Mouse (Mus musculus): ENCODE measurements around the gene Lyg2. TPM values are rescaled to one million over a fixed set of nuclear protein-coding genes. Genes with fewer than 3 reads are reported as not detected.

Gene Lyg2
- polyA plus RNA-seq, 1 experiment from 2014 or later, result not detected

DNA sequence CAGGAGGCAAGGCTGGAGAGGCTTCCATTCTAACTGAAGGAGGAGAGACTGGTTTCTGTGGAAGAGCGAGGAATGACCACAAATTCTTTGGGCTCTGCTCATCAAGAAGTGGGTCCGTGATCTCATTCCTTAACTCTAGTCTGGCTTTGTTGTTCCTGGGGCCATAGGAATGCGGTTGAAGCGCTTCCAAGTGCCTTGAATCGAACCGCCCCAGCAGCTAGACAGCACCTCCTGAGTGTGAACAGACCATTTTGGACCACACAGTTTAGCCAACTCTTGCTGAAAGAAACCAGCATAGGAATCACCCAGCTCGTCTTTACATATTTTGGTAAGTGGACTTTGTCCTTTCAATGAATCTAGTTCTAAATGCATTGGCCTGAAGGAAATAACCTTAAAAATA is 44.6 kb downstream of the Lyg2 start, which contains the start of gene Lipt1:
Gene Lipt1, plus strand, starts transcription at position 35 of the 400 bp plus-strand sequence.
- Histone ChIP-seq H3K9ac (replicated peaks; ENCODE audit: low read depth, low read length) (peak within 1 kb of the TSS; percentile 48), H3K27me3 (ENCODE audit: control insufficient read depth, insufficient read depth, low read length) (no peaks in the 10 kb centered on the region), H3K36me3 (ENCODE audit: control insufficient read depth, insufficient read depth, low read length) (0 out of 2 replicates have a peak, but pooled peaks cover 6% of the 10 kb centered on the region), H3K9me3 (ENCODE audit: control insufficient read depth, low read length) (peaks cover 3% of the 10 kb centered on the region; the same call in 1 of the 2 replicates), H3K27ac (ENCODE audit: low read depth, low read length) (peak within 1 kb of the TSS; percentile 60), H3K4me2 (ENCODE audit: low read depth, low read length) (peak within 1 kb of the TSS; percentile 68), H3K4me3 (ENCODE audit: low read depth, low read length) (peak within 1 kb of the TSS; percentile 40), H3K4me1 (ENCODE audit: control insufficient read depth, insufficient read depth, low read length) (0 out of 2 replicates have a peak, but pooled peaks cover 3% of the 10 kb centered on the region)
- WGBS, result 7% methylated on average over 7 of the region's 7 CpGs
- ATAC-seq (ENCODE audit: low read depth), result peak; percentile 64; the same call in 1 of the 2 replicates

GRCm38 (mm10) chr1:37869362-37869761 is 46.9 kb downstream of the Lyg2 start:
- H3K4me3 ChIP-seq (ENCODE audit: low read depth, low read length), result no peak overlapping the region
- H3K27ac ChIP-seq (ENCODE audit: low read depth, low read length), result no peak overlapping the region
- 0 out of 2 replicates have a peak, but pooled peaks cover 3% of the 10 kb centered on the region for H3K4me1 ChIP-seq (ENCODE audit: control insufficient read depth, insufficient read depth, low read length)
- H3K27me3 ChIP-seq (ENCODE audit: control insufficient read depth, insufficient read depth, low read length), result no peaks in the 10 kb centered on the region
- H3K36me3 ChIP-seq (ENCODE audit: control insufficient read depth, insufficient read depth, low read length), result no peaks in the 10 kb centered on the region
- no peak overlapping the region for H3K9ac ChIP-seq (replicated peaks; ENCODE audit: low read depth, low read length)
- H3K9me3 ChIP-seq (ENCODE audit: control insufficient read depth, low read length), result no peaks in the 10 kb centered on the region
- no peak overlapping the region for H3K4me2 ChIP-seq (ENCODE audit: low read depth, low read length)
- no peak for ATAC-seq (ENCODE audit: low read depth)
- WGBS, result 57% methylated on average over 2 of the region's 2 CpGs

DNA sequence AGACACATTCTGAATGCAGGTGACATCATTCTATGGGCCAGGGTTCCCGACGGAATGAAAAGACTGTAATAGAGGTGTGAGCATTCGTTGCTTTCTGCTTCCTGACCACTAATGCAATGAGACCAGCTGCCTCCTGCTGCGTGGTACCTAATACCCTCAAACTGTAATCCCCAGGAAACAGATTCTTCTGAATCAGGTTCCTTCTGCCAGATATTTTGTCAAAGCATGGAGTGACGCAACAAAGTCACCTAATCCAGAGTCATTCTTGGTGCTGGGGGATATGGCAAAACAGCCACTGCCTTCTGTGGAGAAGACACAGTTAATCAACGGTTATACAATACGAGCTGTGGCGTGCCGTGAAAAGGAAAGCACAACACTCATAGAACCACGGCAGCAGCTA is 47.7 kb downstream of the Lyg2 start:
- Histone ChIP-seq H3K4me2 (ENCODE audit: low read depth, low read length) (no peak overlapping the region), H3K36me3 (ENCODE audit: control insufficient read depth, insufficient read depth, low read length) (no peaks in the 10 kb centered on the region), H3K4me3 (ENCODE audit: low read depth, low read length) (no peak overlapping the region), H3K4me1 (ENCODE audit: control insufficient read depth, insufficient read depth, low read length) (0 out of 2 replicates have a peak, but pooled peaks cover 3% of the 10 kb centered on the region), H3K27me3 (ENCODE audit: control insufficient read depth, insufficient read depth, low read length) (no peaks in the 10 kb centered on the region), H3K9ac (replicated peaks; ENCODE audit: low read depth, low read length) (no peak overlapping the region), H3K9me3 (ENCODE audit: control insufficient read depth, low read length) (no peaks in the 10 kb centered on the region), H3K27ac (ENCODE audit: low read depth, low read length) (no peak overlapping the region)
- no peak for ATAC-seq (ENCODE audit: low read depth)
- 61% methylated on average over 10 of the region's 10 CpGs for WGBS

- no peak for ATAC-seq (ENCODE audit: low read depth)
- no peak overlapping the region for H3K27ac ChIP-seq (ENCODE audit: low read depth, low read length)
- H3K27me3 ChIP-seq (ENCODE audit: control insufficient read depth, insufficient read depth, low read length), result no peaks in the 10 kb centered on the region
- 0 out of 2 replicates have a peak, but pooled peaks cover 3% of the 10 kb centered on the region for H3K4me1 ChIP-seq (ENCODE audit: control insufficient read depth, insufficient read depth, low read length)
- 73% methylated on average over 10 of the region's 10 CpGs for WGBS
- no peak overlapping the region for H3K4me3 ChIP-seq (ENCODE audit: low read depth, low read length)
- H3K4me2 ChIP-seq (ENCODE audit: low read depth, low read length), result no peak overlapping the region
- H3K36me3 ChIP-seq (ENCODE audit: control insufficient read depth, insufficient read depth, low read length), result no peaks in the 10 kb centered on the region
- no peak overlapping the region for H3K9ac ChIP-seq (replicated peaks; ENCODE audit: low read depth, low read length)
- H3K9me3 ChIP-seq (ENCODE audit: control insufficient read depth, low read length), result no peaks in the 10 kb centered on the region
Measured at GRCm38 (mm10) chr1:37867684-37868322, 48.5 kb downstream of the Lyg2 start.

DNA sequence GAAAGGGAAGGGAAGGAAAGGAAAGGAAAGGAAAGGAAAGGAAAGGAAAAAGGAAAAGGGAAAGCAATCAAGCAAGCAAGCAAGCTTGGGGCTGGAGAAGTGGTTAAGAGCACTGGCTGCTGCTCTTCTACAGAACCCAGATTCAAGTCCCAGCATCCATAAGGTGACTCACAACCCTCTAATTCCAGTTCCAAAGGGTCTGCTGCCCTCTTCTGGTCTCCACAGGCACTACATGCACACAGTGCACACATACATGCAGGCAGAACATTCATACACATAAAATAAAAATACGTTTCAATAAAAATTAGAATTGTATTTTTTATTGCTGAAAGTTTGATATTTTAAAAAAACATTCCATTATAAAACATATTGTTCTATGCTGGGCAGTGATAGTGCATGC is 49.2 kb downstream of the Lyg2 start:
- H3K4me1 ChIP-seq (ENCODE audit: control insufficient read depth, insufficient read depth, low read length), result no peaks in the 10 kb centered on the region
- no peak overlapping the region for H3K4me2 ChIP-seq (ENCODE audit: low read depth, low read length)
- H3K27ac ChIP-seq (ENCODE audit: low read depth, low read length), result no peak overlapping the region
- H3K9me3 ChIP-seq (ENCODE audit: control insufficient read depth, low read length), result no peaks in the 10 kb centered on the region
- ATAC-seq (ENCODE audit: low read depth), result no peak
- no peaks in the 10 kb centered on the region for H3K27me3 ChIP-seq (ENCODE audit: control insufficient read depth, insufficient read depth, low read length)
- 78% methylated on average over 1 of the region's 1 CpGs for WGBS
- H3K36me3 ChIP-seq (ENCODE audit: control insufficient read depth, insufficient read depth, low read length), result no peaks in the 10 kb centered on the region
- no peak overlapping the region for H3K9ac ChIP-seq (replicated peaks; ENCODE audit: low read depth, low read length)
- H3K4me3 ChIP-seq (ENCODE audit: low read depth, low read length), result no peak overlapping the region

DNA sequence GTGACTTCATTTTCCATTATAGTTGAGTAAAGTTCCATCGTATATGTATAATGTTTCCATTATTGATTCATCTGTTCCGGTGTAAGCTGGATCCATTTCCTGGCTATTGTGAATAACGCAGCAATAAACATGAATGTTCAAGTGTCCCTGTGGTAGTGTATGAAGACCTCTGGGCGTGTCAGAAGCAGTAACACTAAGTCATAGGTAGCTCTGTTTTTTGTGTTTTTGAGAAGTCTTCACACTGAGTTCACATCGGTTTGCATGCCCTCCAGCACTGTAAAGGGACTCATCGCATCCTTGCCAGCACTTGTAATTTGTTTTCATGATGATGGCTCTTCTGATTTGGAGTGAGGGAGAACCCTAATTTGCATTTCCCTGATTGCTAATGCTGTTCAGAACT is 50.0 kb downstream of the Lyg2 start, which contains the start of gene Tsga10:
Gene Tsga10, minus strand, starts transcription at position 144 of the 400 bp plus-strand sequence.
- ATAC-seq (ENCODE audit: low read depth), result no peak
- Histone ChIP-seq H3K4me3 (ENCODE audit: low read depth, low read length) (peak within 1 kb of the TSS; percentile 46), H3K4me2 (ENCODE audit: low read depth, low read length) (peak within 1 kb of the TSS; percentile 58), H3K27ac (ENCODE audit: low read depth, low read length) (peak within 1 kb of the TSS; percentile 82), H3K9ac (replicated peaks; ENCODE audit: low read depth, low read length) (peak within 1 kb of the TSS; percentile 60), H3K36me3 (ENCODE audit: control insufficient read depth, insufficient read depth, low read length) (no peaks in the 10 kb centered on the region), H3K9me3 (ENCODE audit: control insufficient read depth, low read length) (no peaks in the 10 kb centered on the region), H3K4me1 (ENCODE audit: control insufficient read depth, insufficient read depth, low read length) (no peaks in the 10 kb centered on the region), H3K27me3 (ENCODE audit: control insufficient read depth, insufficient read depth, low read length) (no peaks in the 10 kb centered on the region)
- 80% methylated on average over 6 of the region's 6 CpGs for WGBS

DNA sequence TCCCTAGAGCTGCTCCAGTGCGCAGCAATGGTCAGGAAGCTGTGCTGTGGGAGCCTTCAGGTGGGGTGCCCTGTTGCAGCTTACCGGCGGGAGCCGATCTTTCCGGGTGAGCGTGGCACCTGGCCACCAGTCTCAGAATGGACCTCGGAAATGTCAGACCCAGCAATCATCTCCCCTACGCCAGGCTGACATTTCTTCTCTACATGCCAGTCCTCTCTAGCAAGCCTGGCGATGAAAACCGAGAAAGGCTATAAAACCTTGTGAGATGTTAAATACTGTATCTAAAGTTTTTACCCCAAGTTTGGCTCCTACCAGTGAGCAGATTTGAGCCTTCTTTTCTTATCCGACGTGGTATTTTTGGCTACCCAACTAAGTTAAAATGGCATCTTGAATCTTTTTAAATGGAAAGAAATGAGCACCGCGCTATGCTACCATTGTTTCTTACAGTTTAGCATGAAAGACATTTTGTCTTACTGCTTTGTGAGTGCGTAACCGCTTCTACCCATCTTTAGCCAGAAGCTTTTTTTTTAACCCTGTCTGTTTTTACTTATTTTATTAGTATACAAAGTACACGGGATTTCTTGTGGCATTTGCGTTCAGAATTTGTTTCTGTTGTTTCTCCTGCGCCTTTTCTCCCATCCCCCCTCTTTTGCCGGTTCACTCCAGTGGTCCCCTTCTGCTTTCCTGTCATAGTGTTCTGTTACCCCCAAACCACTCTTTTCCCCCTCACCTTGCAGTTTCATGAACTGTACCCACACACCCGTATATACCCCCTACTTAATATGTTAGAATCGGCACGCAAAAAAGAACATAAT is 50.7 kb downstream of the Lyg2 start:
- Histone ChIP-seq H3K9ac (replicated peaks; ENCODE audit: low read depth, low read length) (peak overlapping the region; percentile 60), H3K36me3 (ENCODE audit: control insufficient read depth, insufficient read depth, low read length) (no peaks in the 10 kb centered on the region), H3K4me1 (ENCODE audit: control insufficient read depth, insufficient read depth, low read length) (no peaks in the 10 kb centered on the region), H3K4me2 (ENCODE audit: low read depth, low read length) (peak overlapping the region; percentile 58), H3K27ac (ENCODE audit: low read depth, low read length) (peak overlapping the region; percentile 82), H3K9me3 (ENCODE audit: control insufficient read depth, low read length) (no peaks in the 10 kb centered on the region), H3K27me3 (ENCODE audit: control insufficient read depth, insufficient read depth, low read length) (no peaks in the 10 kb centered on the region), H3K4me3 (ENCODE audit: low read depth, low read length) (peak overlapping the region; percentile 46)
- ATAC-seq (ENCODE audit: low read depth), result no peak
- 11% methylated on average over 23 of the region's 23 CpGs for WGBS

GRCm38 (mm10) chr1:37864511-37865400 is 51.5 kb downstream of the Lyg2 start:
- H3K27ac ChIP-seq (ENCODE audit: low read depth, low read length), result peak overlapping the region; percentile 82
- no peaks in the 10 kb centered on the region for H3K9me3 ChIP-seq (ENCODE audit: control insufficient read depth, low read length)
- peak overlapping the region; percentile 58 for H3K4me2 ChIP-seq (ENCODE audit: low read depth, low read length)
- under 1% methylated on average over 78 of the region's 90 CpGs for WGBS
- H3K27me3 ChIP-seq (ENCODE audit: control insufficient read depth, insufficient read depth, low read length), result no peaks in the 10 kb centered on the region
- peak overlapping the region; percentile 60 for H3K9ac ChIP-seq (replicated peaks; ENCODE audit: low read depth, low read length)
- ATAC-seq (ENCODE audit: low read depth), result peak; percentile 98
- H3K36me3 ChIP-seq (ENCODE audit: control insufficient read depth, insufficient read depth, low read length), result no peaks in the 10 kb centered on the region
- H3K4me1 ChIP-seq (ENCODE audit: control insufficient read depth, insufficient read depth, low read length), result no peaks in the 10 kb centered on the region
- peak overlapping the region; percentile 46 for H3K4me3 ChIP-seq (ENCODE audit: low read depth, low read length)

All from neural tube, embryonic 14.5 days (tissue).